Mouse (Mus musculus): ENCODE measurements around the gene Dhdh. TPM values are rescaled to one million over a fixed set of nuclear protein-coding genes. Genes with fewer than 3 reads are reported as not detected.
"Not testable (repeated sequence)": the region's sequence is repeated elsewhere in the genome, so short reads cannot be mapped to it uniquely, and the experiment has no call there.

Dhdh gene
- total RNA-seq, 2 experiments from 2014 or later = 3.9 to 4.7 TPM

DNA sequence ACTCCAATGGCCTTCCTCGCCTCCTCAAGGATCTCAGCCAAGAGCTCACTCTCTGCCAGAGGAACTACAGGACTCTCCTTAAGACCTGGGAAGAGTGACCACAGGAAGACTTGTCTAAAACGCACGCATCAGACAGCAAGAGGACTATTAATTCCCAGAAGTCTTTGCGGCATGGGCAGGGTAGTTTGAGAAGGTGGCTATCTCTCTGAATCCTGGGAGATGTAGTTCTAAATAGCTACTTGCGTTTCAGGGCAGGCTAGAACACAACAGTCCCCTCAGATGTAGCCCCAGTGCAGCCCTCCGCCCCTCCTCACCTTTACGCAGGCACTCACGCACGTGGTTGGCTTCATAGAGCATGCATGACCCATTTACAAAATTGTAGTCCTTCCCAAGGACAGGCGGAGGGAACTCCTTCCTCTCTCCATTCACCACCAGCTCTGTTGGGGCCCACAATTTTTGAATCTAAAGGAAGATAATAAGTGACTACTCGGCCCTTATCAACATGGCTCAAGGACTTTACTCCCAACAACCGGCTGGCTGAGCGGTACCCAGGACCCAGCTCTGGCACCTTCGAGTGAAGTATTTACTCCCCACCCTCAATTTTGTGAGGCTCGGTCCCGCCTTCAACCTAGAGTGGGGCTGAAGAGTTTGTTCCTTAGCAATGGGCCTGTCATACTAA, 13.2 kb downstream of the Dhdh start:
- no peak for DNase-seq (ENCODE audit: low spot score in 2 of 2)

GRCm38 (mm10) chr7:45470869-45471268, 17.7 kb downstream of the Dhdh start:
- DNase-seq (ENCODE audit: low spot score in 2 of 2) = peak; percentile 74 to 75

DNA sequence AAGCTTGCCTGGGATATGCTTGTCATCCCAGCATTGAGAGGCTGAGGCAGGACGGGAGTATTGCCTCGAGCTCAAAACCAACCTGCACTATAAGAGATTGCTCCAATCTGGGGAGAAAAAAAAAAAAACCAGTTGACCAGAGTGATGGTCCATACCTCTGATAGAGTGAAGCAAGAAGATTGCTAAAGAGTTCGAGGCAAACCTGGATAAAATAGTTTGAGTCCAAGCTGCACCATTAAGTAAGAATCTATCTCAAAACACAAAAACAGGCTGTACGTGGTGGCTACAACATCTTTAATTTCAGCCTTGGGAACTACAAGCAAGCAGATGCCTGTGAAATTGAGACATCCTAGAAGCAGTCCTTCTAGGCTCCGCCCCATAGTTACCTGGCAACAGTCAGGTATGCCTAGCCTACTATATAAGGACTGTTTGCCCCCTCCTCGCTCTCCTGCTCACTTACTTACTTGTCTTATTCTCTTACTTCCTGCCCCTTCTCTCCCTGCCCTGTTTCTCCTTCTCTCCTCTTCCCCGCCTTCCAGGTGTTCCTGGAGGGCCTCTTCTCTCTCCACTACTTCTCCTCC, 21.4 kb downstream of the Dhdh start:
- DNase-seq (ENCODE audit: low spot score in 2 of 2) = no peak

DNA sequence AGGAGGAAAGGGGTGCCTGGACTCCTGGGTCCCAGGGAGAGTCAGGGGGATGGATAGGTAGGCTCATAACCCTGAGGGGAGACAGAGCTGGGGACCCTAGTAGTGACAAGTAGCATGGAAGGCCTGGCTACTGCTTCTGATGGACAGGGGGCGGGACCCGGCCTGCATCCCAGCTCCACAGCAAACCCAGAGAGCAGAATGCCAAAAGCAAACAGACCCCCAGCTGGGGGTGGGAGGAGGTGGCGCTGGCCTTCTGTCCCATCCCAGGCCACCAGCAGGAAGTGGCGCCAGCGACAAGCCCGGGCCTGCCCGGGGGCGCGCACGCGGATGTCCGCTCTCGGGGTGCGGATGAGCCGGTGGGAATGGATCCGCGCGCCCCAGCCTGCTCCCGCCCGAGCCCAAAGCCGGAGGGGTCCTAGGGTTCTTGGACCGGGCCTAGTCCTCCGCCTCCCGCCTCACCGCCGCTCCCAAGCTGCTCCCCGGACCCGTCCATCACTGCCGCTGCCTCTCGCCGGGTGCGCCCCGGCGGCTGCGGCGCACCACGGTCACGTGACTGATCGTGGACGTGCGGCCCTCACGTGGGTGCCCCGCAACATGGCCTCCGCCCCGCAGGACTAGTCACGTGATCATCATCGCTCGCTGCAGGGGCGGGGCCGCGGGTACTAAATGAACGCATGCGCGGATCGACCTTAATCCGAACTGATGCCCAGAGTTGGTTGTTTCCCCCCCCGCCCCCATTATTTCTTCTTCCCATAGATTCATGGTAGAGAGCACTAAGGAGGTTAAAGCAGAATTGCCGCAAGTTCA, 22.1 kb downstream of the Dhdh start, which contains the start of gene Bax:
TSS of gene Bax (minus strand) at position 616 of the 807 bp plus-strand sequence.
- DNase-seq (ENCODE audit: low spot score in 2 of 2) = peak; percentile 96

- DNase-seq (ENCODE audit: low spot score in 2 of 2) = no peak
Observed at GRCm38 (mm10) chr7:45465549-45465948, 23.1 kb downstream of the Dhdh start.

DNA sequence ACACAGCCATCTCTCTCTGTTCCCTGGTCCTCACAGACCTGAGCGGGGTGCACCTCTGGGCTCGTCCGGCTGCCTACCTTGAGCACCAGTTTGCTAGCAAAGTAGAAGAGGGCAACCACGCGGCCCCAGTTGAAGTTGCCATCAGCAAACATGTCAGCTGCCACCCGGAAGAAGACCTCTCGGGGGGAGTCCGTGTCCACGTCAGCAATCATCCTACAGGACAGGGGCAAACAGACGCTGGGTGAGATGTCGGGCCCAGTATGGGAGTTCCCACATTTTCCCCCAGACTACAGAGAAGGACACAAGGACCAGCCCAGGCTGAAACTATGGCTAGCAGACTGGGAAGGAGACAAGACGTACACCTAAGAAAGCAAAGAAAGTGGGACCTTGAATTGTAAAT, 23.5 kb downstream of the Dhdh start:
- DNase-seq (ENCODE audit: low spot score in 2 of 2) = no peak

DNA sequence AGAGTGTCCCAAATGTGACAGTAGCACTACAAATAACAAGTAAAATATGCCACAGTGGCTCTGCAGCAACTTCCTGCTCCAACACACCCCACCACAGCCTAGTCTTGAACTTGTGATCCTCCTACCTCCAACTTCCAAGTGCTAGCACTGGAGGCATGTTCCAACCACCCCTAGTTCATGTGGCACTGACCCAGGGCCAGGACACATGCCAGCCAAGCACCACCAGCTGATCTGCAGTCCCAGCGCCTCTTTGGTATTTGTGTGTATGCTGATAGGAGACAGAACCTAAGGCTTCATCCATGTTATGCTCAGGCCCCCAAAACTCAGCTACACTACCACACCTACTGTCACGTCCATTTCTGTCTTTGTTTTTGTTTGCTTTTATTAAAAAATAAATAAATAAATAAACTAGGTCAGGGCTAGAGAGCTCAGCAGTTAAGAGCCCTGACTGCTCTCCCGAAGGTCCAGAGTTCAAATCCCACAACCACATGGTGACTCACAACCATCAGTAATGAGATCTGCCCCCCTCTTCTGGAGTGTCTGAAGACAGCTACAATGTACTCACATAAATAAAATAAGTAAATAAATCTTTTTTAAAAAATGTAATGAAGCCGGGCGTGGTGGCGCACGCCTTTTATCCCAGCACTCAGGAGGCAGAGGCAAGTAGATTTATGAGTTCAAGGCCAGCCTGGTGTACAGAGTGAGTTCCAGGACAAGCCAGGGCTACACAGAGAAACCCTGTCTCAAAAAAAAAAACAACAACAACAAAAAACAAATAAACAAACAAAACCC, 24.4 kb downstream of the Dhdh start:
- DNase-seq (ENCODE audit: low spot score in 2 of 2) = no peak

GRCm38 (mm10) chr7:45462868-45463267, 25.7 kb downstream of the Dhdh start:
- DNase-seq (ENCODE audit: low spot score in 2 of 2) = not testable (repeated sequence)

DNA sequence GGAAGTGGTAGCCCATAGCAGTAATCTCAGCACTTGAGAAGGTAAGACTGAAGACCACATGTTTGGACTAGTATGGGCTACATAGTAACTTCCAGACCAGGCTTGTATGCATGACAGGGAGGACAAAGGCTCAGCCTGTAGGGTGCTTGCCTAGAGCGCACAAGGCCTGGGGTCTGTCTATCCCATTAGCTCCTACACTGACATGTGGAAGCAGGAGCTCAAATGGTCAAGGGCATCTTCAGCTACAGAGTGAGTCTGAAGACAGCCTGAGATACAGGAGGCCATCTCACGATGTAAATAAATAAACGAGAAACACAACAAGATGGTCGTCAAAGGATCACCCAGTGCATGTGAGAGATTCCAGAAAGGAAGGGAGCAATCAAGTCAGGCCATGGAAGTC, 26.3 kb downstream of the Dhdh start:
- no peak for DNase-seq (ENCODE audit: low spot score in 2 of 2)

- no peak for DNase-seq (ENCODE audit: low spot score in 2 of 2)
Observed at GRCm38 (mm10) chr7:45461781-45462180, 26.8 kb downstream of the Dhdh start.

DNA sequence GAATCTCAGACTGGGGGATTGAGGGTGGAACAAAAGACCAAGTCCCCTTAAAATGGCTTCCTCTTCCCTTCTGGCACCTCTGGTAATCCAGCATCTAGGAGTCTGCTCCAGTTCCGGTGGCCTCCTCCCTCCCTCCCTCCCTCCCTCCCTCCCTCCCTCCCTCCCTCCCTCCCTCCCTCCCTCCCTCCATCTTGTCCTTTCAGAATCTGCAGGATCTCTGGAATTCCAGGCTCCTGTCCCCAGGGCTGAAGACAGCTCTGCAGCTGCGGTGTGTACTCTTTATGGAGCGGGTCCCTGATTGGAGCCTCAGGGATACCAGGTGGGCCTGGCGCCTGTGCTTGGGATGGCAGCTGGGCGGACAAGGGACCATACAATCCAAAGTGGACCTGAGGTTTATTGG, 27.3 kb downstream of the Dhdh start:
- DNase-seq (ENCODE audit: low spot score in 2 of 2) = no peak

GRCm38 (mm10) chr7:45460860-45461314, 27.7 kb downstream of the Dhdh start:
- DNase-seq (ENCODE audit: low spot score in 2 of 2) = no peak

GRCm38 (mm10) chr7:45460377-45460776, 28.2 kb downstream of the Dhdh start:
- no peak for DNase-seq (ENCODE audit: low spot score in 2 of 2)

- peak; percentile 92 to 94 for DNase-seq (ENCODE audit: low spot score in 2 of 2)
Observed at GRCm38 (mm10) chr7:45459564-45460140, 29.0 kb downstream of the Dhdh start, which contains the start of gene Ftl1. TSS of gene Ftl1 (minus strand) at chr7:45459884.

DNA sequence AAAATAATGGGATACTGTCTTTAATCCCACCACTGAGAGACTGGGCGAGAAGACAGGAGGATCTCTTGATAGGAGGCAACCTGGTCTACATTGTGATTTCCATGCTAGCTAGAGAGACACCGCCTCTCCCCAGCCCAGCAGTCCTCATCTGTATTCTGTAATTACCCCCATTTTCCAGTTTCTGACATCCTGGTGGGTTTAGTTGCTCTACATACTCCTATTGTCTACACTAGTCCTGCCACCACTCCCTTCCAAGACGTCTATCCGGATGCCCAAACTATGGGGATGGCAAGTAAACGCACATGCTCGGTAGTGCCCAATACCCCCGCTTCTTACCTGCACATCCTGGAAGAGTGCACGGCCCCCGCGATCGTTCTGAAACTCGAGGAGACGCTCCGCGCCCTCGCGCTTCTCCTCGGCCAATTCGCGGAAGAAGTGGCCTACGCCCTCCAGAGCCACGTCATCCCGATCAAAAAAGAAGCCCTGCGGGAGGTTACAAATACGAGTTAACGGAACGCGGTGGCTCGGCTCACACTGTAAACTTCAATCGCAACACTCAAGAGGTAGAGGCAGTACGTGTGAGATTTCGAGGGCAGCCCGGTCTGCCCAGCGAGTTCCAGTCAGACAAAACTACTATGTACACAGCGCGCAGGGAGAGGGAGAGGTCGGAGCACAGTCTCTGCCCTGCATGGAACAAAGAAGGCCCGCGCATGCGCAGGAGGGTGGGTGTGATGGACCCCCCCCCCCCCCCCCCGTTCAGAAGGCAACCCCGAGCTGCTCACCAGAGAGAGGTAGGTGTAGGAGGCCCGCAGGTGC, 29.6 kb downstream of the Dhdh start:
- peak; percentile 69 to 71 for DNase-seq (ENCODE audit: low spot score in 2 of 2)

DNA sequence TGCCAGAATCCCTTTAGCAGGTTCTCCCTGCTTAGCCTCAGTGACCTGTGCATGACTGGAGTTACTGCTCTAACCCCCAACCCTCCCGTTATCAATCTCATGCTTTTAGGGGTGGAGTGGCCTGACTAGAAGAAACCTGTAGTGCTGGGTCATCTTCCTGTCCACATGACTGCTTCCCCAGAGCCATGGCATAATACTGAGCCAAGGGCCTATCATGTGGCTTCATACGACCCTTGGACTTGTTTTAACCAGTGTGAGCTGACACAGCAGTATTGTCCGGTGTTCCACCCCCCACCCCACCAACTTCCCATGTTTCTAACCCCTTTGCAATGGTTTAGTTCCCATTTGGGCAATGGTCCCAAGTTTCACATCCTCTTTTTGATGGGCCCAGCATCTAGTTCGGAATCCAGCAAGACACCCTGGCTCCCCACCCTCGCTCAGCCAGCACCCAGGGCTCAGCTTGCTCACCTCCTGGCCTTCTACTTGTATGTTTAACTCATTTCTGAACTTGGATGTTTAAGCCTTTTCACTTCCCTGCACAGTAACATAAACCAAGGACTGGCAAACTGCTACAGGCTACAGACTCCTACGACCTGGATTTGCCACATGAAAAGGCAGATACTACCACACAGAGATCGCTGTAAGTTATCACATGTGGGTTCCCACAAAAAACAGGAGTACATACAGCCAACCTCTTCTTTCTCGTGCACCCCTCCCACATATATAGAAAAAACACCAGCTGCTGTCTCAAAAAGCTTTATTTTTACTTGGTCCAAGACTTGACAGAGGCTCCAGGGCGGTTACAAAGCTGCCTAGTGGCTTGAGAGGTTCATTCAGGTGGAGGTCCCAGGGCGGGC, 31.2 kb downstream of the Dhdh start:
- no peak for DNase-seq (ENCODE audit: low spot score in 2 of 2)

GRCm38 (mm10) chr7:45456721-45457203, 31.8 kb downstream of the Dhdh start:
- no peak for DNase-seq (ENCODE audit: low spot score in 2 of 2)

DNA sequence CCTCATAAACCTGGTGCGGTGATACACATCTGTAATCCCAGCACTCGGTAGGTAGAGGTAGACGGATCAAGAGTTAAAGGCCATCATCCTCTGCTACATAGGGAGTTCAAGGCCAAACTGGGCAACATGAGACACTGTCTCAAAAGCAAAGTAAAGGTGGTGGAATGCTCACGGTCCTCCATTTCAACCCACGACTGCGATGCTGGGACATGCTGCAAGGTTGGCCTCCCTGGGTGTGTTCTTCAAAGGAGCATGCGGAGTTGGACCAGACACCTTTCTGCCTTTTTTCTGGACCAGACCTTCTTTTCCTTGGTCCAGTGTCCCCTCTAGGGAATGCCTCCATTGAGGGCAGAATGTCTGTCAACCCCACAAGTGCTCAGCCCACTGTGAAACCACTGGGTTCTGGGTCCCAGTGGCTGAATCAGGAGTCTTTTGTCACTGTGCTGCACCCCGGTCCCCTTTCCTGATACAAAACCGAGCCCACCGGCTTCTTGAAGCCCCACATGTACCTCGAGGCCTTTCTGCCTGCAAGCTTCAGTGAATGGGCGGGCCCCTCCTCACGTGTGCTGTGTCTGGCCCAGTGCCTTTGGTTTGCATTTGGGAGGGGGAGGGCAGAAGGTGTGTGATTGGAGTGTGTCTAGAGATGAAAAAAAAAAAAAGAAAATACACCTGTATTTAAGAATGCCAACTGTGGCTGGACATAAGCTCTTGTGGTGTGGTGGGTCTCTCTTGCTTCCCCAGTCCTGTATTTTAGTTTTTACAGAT, 32.5 kb downstream of the Dhdh start:
- no peak for DNase-seq (ENCODE audit: low spot score in 2 of 2)

Data from left cerebral cortex, adult 18-20 months (tissue).